Mouse (Mus musculus): ENCODE measurements around the gene Acbd5. TPM values are rescaled to one million over a fixed set of nuclear protein-coding genes. Genes with fewer than 3 reads are reported as not detected.

Gene Acbd5
- total and polyA plus RNA-seq, 3 experiments, result 10.9 to 15.2 (median 13.9) TPM

GRCm38 (mm10) chr2:23068894-23069744 lies 1.2 kb downstream of the Acbd5 start (continued):
- no peak for TF ChIP-seq PAX5 (IDR thresholded peaks at IDR 0.05; ENCODE audit: low read length)

- H3K4me2 ChIP-seq (ENCODE audit: insufficient read depth, low read depth, poor library complexity, severe bottlenecking), result peak overlapping the region; percentile 22
- H3K27me3 ChIP-seq (replicated peaks), result no peaks in the 10 kb centered on the region
- no peak overlapping the region for H3K27ac ChIP-seq (ENCODE audit: insufficient read depth, low read depth)
- H3K4me1 ChIP-seq (ENCODE audit: control insufficient read depth in 1 of 2, insufficient read depth in 2 of 2), result peaks cover 3 to 8% of the 10 kb centered on the region in 2 experiments; a peak in 3 of 4 replicates
- no peak for DNase-seq (ENCODE audit: extremely low read depth)
- H3K36me3 ChIP-seq (replicated peaks in 1 of 2; ENCODE audit: control insufficient read depth in 1 of 2, insufficient read depth in 1 of 2, low read length in 1 of 2), result peaks cover 13 to 24% of the 10 kb centered on the region in 2 experiments
- H3K4me3 ChIP-seq (replicated peaks in 1 of 3; ENCODE audit: low read depth in 2 of 3, low read length in 2 of 3, poor library complexity in 1 of 3), result peak overlapping the region in 1 of 3 experiments; percentile 15
- dilution Hi-C loops (cut with MboI; ENCODE audit: extremely low pct_ligation_motif_present, extremely low pct_unique_long_range_greater_than_20kb, low sequenced_read_pairs) (no loop called here), in situ Hi-C loops (cut with MboI; ENCODE audit: low pct_ligation_motif_present, low pct_unique_long_range_greater_than_20kb, low sequenced_read_pairs) (no loop called here)
- H3K79me2 ChIP-seq (replicated peaks; ENCODE audit: control insufficient read depth, extremely low read depth, insufficient read depth, poor library complexity, severe bottlenecking), result peaks cover 16% of the 10 kb centered on the region
- no peaks in the 10 kb centered on the region for H3K9me3 ChIP-seq (replicated peaks; ENCODE audit: low read length)
- TF ChIP-seq USF2 (conservative IDR thresholded peaks at IDR 0.05; ENCODE audit: low read depth, low read length) (no peak), CTCF (conservative IDR thresholded peaks at IDR 0.05 in 1 of 2, IDR thresholded peaks at IDR 0.05 in 1 of 2; ENCODE audit: low read depth in 2 of 2, low read length in 2 of 2) (no peak), IRF4 (IDR thresholded peaks at IDR 0.05; ENCODE audit: low read depth, low read length) (no peak), NRF1 (IDR thresholded peaks at IDR 0.05; ENCODE audit: low read depth, low read length) (no peak), ETS1 (conservative IDR thresholded peaks at IDR 0.05; ENCODE audit: low read depth, low read length) (no peak), PAX5 (IDR thresholded peaks at IDR 0.05; ENCODE audit: low read length) (no peak), MAZ (IDR thresholded peaks at IDR 0.05; ENCODE audit: low read depth, low read length) (no peak), MAFK (IDR thresholded peaks at IDR 0.05; ENCODE audit: insufficient replicate concordance, low read length) (no peak), KAT2A (IDR thresholded peaks at IDR 0.05; ENCODE audit: insufficient replicate concordance, low read length) (no peak), JUN (IDR thresholded peaks at IDR 0.05; ENCODE audit: insufficient read depth, low read depth, low read length) (no peak)
- H3K9ac ChIP-seq (ENCODE audit: insufficient read depth, low read depth), result no peak overlapping the region
Measured at GRCm38 (mm10) chr2:23070491-23070890, 2.5 kb downstream of the Acbd5 start.

GRCm38 (mm10) chr2:23071406-23071805 lies 3.4 kb downstream of the Acbd5 start:
- Histone ChIP-seq H3K9ac (ENCODE audit: insufficient read depth, low read depth) (no peak overlapping the region), H3K4me2 (ENCODE audit: insufficient read depth, low read depth, poor library complexity, severe bottlenecking) (no peak overlapping the region), H3K36me3 (replicated peaks in 1 of 2; ENCODE audit: control insufficient read depth in 1 of 2, insufficient read depth in 1 of 2, low read length in 1 of 2) (peaks cover 14 to 32% of the 10 kb centered on the region in 2 experiments), H3K4me1 (ENCODE audit: control insufficient read depth in 1 of 2, insufficient read depth in 2 of 2) (peaks cover 3 to 8% of the 10 kb centered on the region in 2 experiments; a peak in 3 of 4 replicates), H3K27me3 (replicated peaks) (no peaks in the 10 kb centered on the region), H3K27ac (ENCODE audit: insufficient read depth, low read depth) (no peak overlapping the region), H3K79me2 (replicated peaks; ENCODE audit: control insufficient read depth, extremely low read depth, insufficient read depth, poor library complexity, severe bottlenecking) (peaks cover 16% of the 10 kb centered on the region), H3K4me3 (replicated peaks in 1 of 3; ENCODE audit: low read depth in 2 of 3, low read length in 2 of 3, poor library complexity in 1 of 3) (no peak overlapping the region), H3K9me3 (replicated peaks; ENCODE audit: low read length) (peaks cover 2% of the 10 kb centered on the region)
- in situ Hi-C loops (cut with MboI; ENCODE audit: low pct_ligation_motif_present, low pct_unique_long_range_greater_than_20kb, low sequenced_read_pairs) (no loop called here), dilution Hi-C loops (cut with MboI; ENCODE audit: extremely low pct_ligation_motif_present, extremely low pct_unique_long_range_greater_than_20kb, low sequenced_read_pairs) (no loop called here)
- no peak for TF ChIP-seq USF2 (conservative IDR thresholded peaks at IDR 0.05; ENCODE audit: low read depth, low read length)
- TF ChIP-seq MAX (IDR thresholded peaks at IDR 0.05; ENCODE audit: low read length), result no peak
- TF ChIP-seq KAT2A (IDR thresholded peaks at IDR 0.05; ENCODE audit: insufficient replicate concordance, low read length), result no peak
- TF ChIP-seq SMC3 (IDR thresholded peaks at IDR 0.05; ENCODE audit: low read depth, low read length), result no peak
- TF ChIP-seq MEF2A (IDR thresholded peaks at IDR 0.05; ENCODE audit: borderline replicate concordance, low read depth, low read length), result no peak
- no peak for DNase-seq (ENCODE audit: extremely low read depth)

Measured in CH12.LX (cell line).